Mouse (Mus musculus): ENCODE data around the gene Tfeb.

The Tfeb gene

GRCm38 (mm10) chr17:47712889-47713571, 23.8 kb upstream of the Tfeb start:
- no peak for DNase-seq (ENCODE audit: low read depth)

DNA sequence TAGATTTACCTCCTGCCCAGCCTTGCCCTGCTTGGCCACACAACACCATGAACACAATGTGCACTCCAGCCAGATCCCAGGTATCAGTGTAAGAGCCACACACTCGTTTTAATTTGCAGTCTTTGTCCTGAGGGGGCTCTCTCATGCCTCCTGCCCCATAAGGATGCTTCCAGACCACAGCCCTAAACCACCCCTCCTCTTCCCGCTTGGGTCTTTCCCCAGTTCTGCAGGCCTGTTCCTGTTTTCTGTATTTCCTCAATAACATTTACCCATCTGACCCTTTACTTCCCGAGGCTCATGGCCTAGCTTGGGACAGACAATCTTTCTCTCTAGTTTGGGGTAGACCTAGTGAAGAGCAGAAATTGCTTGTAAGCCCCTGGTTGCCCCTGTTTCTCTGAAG, 21.8 kb upstream of the Tfeb start:
- DNase-seq (ENCODE audit: low read depth): no peak

DNA sequence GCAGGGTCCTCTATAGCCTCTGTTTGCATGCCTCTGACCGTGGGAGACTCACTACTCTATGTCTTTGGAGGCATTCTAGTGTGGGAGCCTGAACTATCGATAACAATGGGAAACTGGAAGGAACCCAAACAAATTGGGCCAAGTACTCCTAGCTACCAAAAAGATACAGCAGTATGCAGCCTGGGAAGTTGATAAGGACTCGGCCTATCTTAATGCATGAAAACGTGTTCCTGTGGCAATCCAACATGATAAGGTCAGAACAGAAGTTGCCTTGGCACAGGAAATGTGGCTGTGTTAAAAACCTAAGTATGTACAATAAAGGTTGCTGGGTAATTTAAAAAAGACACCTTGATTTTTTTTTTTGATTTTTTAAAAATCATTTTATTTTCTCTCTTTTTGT, 15.6 kb upstream of the Tfeb start:
- DNase-seq (ENCODE audit: low read depth): no peak

- DNase-seq (ENCODE audit: low read depth): no peak
Observed at GRCm38 (mm10) chr17:47726566-47726965, 10.3 kb upstream of the Tfeb start, which contains the start of gene Pgc. Gene Pgc, plus strand, starts transcription at chr17:47726842.

DNA sequence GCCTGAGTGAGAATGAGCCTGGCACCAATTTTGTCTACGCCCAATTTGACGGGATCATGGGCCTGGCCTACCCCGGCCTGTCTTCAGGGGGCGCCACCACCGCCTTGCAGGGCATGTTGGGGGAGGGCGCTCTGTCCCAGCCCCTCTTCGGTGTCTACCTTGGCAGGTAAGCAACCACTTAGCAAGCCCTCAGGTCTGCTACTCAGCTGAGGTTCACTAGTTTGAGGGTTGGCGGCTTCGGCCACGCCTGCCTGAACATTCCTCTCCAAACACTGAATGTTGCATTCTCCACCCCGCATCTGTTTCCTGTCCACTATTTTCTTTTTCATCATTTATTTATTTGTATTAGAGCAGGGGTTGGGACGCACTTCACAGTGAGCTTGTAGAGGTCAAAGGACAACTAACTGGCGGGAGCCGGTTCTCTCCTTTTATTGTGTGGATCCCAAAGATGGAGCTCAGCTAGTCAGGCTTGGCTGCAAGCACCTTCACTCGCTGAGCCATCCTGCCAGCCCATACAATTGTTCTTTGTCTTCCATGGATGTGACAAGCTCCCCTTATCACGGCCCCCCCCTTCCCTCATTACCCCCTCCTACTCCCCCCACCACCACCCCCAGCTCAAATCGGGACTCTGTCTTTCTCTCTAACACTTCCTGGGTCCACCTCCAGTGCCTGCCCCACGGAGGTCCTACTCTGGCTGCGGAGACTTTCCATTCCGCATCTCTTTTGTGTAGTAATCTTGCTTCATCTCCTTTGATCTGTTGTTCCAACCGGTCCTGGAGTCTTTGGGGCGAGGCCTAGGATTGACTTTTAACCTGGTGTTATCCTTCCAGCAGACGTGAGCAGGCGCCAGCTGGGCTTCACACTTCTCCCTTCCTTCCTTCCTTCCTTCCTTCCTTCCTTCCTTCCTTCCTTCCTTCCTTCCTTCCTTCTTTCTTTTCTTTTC, 5.9 kb upstream of the Tfeb start:
- no peak for DNase-seq (ENCODE audit: low read depth)

DNA sequence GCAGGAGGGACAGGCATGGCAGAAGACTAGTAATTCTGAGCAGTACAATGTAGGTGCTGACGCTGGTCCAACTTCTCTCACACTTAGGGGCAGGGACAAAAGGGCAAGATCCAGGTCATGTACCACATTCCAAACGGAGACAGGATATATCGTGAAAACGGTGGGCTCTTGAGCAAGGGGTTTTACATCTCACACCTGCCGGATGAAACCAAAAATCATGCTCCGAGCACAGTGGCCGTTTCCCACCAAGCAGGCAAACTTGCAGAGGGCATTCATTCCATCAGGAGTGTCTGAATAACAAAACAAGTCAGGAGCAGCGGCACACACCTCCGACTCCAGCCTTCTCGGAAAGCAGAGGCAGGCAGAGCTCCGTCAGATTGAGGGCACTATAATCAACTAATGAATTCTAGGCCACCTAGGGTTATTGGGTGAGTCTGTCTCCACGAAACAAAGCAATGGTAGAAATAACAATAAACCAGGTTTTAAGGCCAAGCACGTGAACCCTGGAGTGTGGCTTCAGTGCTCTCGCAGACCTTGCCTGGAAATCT, 1.2 kb upstream of the Tfeb start:
- no peak for DNase-seq (ENCODE audit: low read depth)

GRCm38 (mm10) chr17:47737271-47738065, 638 bp downstream of the Tfeb start:
- DNase-seq (ENCODE audit: low read depth): peak; percentile 84

- peak; percentile 78 for DNase-seq (ENCODE audit: low read depth)
Observed at GRCm38 (mm10) chr17:47738066-47738878, 1.4 kb downstream of the Tfeb start.

DNA sequence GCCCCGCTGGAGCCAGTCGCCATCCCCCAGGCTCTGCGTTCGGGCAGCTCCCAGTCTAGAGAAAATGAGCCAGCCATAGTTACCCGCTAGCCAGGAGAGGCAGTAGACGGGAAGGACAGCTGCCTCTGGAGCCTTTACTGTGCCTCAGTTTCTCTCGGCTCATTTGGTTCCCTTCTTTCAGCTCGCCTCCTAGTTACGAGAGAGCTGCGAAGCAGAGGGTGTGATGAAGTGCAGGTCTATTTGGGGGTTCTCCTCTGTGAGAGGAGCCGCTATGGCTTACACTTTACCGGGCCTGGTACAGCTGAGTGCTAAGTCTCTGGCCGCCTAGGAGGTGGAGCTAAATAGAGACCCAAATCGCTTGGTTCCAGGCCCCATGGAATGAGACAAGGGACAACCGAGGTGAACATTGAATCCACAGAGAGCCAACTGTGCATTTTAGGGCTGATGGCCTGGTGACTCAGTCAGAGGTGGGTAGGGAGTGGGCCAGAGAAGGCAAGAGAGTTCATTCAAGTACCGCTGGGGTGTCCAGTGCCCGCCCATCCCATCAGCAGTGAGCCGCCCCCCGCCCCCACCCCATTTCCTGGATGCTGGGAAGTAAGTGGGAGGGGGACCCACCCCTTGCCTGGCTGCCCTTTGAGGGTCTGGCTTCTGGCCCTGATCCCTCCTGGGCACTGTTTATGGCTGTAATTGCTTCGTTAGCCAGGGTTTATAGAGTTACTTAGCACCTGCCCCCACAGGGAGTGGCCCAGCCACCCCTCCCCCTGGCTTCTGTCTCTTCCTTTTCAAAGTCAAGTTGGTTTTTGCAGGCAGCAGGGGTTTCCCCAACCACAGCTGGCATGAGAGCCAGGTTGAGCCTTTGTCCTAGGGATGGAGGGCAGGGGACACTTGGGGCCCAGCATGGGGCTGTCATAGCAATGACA, 2.3 kb downstream of the Tfeb start:
- peak; percentile 84 for DNase-seq (ENCODE audit: low read depth)

DNA sequence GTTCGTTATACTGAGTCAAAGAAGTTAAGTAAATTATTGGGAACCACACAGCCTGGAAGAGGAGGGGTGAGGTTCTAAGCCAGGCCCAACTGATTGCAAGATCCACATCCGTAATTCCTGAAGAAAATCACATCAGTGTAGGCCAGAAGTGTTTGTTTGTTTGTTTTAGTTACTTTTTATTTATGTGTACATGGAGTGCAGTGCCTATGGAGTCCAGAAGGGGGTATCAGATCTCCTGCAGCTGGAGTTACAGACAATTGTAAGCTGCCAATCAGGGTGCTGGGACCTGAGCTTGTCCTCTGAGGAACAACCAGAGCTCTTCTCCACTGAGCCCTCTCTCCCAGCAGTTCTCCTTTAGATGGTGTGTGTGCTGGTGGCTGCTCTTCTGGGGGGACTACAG, 3.4 kb downstream of the Tfeb start:
- DNase-seq (ENCODE audit: low read depth): peak; percentile 55

GRCm38 (mm10) chr17:47742991-47743734, 6.3 kb downstream of the Tfeb start:
- DNase-seq (ENCODE audit: low read depth): peak; percentile 65

DNA sequence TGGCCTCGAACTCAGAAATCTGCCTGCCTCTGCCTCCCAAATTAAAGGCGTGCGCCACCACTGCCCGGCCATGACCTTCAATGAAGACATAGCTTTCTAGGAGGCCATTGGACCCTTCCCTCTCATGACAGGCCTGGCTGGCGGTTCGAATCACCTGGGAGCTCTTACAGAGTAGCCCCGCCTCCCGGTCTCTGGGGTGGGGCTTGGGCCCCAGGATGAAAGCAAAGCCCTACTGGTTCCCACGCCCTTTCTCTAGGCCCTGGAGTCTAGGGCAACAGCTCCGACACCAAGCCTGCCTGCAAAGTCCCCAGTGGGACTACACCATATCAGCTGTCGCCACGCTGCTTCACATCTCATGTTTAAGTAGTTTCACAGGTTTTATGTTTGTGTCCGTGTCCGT, 7.3 kb downstream of the Tfeb start:
- no peak for DNase-seq (ENCODE audit: low read depth)

- DNase-seq (ENCODE audit: low read depth): peak; percentile 70
Observed at GRCm38 (mm10) chr17:47744746-47745368, 8.0 kb downstream of the Tfeb start.

DNA sequence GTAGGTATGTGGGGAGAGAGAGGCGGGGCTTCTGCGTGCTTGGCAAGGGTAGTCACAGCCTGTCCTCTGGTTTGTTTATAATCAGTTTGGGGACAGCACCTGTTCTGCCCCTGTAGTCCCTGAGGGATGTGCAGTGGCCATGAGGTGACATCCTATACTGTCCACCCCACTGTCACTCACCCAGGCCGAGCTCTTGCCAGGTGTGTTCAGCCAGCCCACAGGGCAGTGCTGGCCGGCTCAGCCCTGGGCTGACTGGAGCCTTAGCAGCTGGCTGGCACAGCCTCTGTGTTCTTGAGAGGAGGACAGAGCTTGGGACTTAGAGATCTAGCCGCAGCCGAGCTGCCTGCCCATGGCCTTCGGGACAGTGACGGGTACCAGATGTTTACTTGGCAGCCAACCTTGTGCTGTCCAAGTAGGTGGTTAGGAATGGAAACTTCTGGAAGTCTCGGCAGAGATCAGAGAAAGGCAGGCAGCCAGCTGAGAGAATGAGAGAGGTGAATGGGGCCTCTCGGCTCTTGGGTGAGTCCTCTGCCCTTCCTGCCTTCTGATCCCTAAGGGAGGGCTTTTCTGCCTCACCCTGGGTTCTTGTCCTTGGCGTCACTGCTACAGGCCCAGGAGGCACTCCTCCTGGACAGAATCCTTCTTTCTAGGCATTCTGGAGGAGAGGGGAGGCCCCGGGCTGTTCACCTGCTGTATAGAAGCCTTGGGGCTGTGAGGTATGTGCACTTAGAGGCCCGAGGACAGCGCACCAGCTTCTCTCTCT, 12.1 kb downstream of the Tfeb start:
- DNase-seq (ENCODE audit: low read depth): no peak

GRCm38 (mm10) chr17:47749626-47750025, 12.8 kb downstream of the Tfeb start:
- no peak for DNase-seq (ENCODE audit: low read depth)

GRCm38 (mm10) chr17:47750101-47750500, 13.3 kb downstream of the Tfeb start:
- DNase-seq (ENCODE audit: low read depth): no peak

DNA sequence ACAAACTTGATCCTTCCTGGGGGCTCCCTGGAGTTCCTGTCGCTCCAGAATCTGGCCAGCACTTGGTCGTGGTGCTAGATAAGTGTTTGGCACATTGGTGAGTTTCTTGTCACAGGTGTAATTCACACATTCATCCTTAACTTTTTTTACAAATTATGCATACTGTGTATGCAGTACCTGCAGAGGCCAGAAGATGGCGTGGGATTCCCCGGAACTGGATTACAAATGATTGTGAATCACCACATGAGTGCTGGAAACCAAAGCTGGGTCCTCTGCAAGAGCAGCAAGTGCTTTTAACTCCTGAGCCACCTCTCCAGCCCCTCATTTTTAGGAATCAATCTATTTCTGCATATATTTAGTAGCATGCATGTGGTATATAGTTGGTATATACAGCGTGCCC, 15.0 kb downstream of the Tfeb start:
- DNase-seq (ENCODE audit: low read depth): no peak

DNA sequence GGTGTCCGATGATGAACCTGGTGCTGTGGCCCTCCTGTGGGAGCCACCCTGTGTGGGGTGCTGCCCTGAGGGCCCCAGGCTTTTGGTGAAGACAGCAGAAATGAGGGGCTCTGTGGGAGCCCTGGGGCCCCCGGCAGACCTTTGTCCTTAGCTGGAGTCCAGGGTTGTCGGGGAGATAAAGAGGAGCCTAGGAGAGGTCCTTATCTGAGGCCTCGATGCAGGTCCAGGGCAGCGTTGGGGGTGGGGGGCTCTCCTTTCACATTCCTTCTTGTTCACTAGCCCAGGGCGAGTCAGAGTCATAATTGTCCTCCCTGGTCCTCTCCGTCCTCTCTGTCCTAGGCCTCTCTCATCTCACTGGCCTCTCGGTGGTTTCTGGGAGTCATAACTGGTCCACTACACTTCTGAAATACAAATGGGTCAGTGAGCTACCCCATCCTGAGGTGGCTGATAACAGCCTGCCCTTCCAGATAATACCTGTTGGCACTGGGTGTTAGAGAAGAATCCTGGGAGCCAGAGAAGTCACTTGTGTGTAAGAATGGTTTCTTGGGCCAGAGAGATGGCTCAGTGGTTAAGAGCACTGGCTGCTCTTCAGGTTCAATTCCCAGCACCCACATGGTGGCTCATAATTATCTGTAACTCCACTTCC, 16.4 kb downstream of the Tfeb start:
- no peak for DNase-seq (ENCODE audit: low read depth)

Data from induced T-regulatory cell, adult 2 months (primary cell).